Mouse (Mus musculus): Measurements from ENCODE around the gene Pde3a. TPM values are rescaled to one million over a fixed set of nuclear protein-coding genes. Genes with fewer than 3 reads are reported as not detected.

Gene Pde3a
- total RNA-seq (2017) = 0.05 and 0.09 TPM in 2 replicates

- 0 out of 2 replicates have a peak, but pooled peaks have one; percentile 20 for ATAC-seq (replicated peaks; ENCODE audit: low read depth, poor library complexity, severe bottlenecking)
Observed at GRCm38 (mm10) chr6:141248691-141249584, at the start of gene Pde3a. Gene Pde3a, plus strand, starts transcription at chr6:141249269.

GRCm38 (mm10) chr6:141200173-141200615, 48.9 kb upstream of the Pde3a start:
- ATAC-seq (replicated peaks; ENCODE audit: low read depth, poor library complexity, severe bottlenecking) = no peak

GRCm38 (mm10) chr6:141207531-141207930, 41.5 kb upstream of the Pde3a start:
- no peak for ATAC-seq (replicated peaks; ENCODE audit: low read depth, poor library complexity, severe bottlenecking)

- no peak for ATAC-seq (replicated peaks; ENCODE audit: low read depth, poor library complexity, severe bottlenecking)
Observed at GRCm38 (mm10) chr6:141208283-141208872, 40.7 kb upstream of the Pde3a start.

GRCm38 (mm10) chr6:141210021-141210420, 39.0 kb upstream of the Pde3a start:
- ATAC-seq (replicated peaks; ENCODE audit: low read depth, poor library complexity, severe bottlenecking) = no peak

GRCm38 (mm10) chr6:141221081-141221480, 28.0 kb upstream of the Pde3a start:
- 0 out of 2 replicates have a peak, but pooled peaks have one; percentile 15 for ATAC-seq (replicated peaks; ENCODE audit: low read depth, poor library complexity, severe bottlenecking)

GRCm38 (mm10) chr6:141226851-141227657, 22.0 kb upstream of the Pde3a start:
- ATAC-seq (replicated peaks; ENCODE audit: low read depth, poor library complexity, severe bottlenecking) = no peak

- ATAC-seq (replicated peaks; ENCODE audit: low read depth, poor library complexity, severe bottlenecking) = no peak
Observed at GRCm38 (mm10) chr6:141227658-141228005, 21.4 kb upstream of the Pde3a start.

GRCm38 (mm10) chr6:141232756-141233382, 16.2 kb upstream of the Pde3a start:
- no peak for ATAC-seq (replicated peaks; ENCODE audit: low read depth, poor library complexity, severe bottlenecking)

GRCm38 (mm10) chr6:141241809-141242208, 7.3 kb upstream of the Pde3a start:
- ATAC-seq (replicated peaks; ENCODE audit: low read depth, poor library complexity, severe bottlenecking) = no peak

- no peak for ATAC-seq (replicated peaks; ENCODE audit: low read depth, poor library complexity, severe bottlenecking)
Observed at GRCm38 (mm10) chr6:141245089-141245488, 4.0 kb upstream of the Pde3a start.

- ATAC-seq (replicated peaks; ENCODE audit: low read depth, poor library complexity, severe bottlenecking) = no peak
Observed at GRCm38 (mm10) chr6:141246391-141246790, 2.7 kb upstream of the Pde3a start.

- no peak for ATAC-seq (replicated peaks; ENCODE audit: low read depth, poor library complexity, severe bottlenecking)
Observed at GRCm38 (mm10) chr6:141248081-141248480, 988 bp upstream of the Pde3a start.

GRCm38 (mm10) chr6:141249585-141250295, 671 bp downstream of the Pde3a start:
- peak; percentile 64 for ATAC-seq (replicated peaks; ENCODE audit: low read depth, poor library complexity, severe bottlenecking)

- no peak for ATAC-seq (replicated peaks; ENCODE audit: low read depth, poor library complexity, severe bottlenecking)
Observed at GRCm38 (mm10) chr6:141250296-141250629, 1.2 kb downstream of the Pde3a start.

- ATAC-seq (replicated peaks; ENCODE audit: low read depth, poor library complexity, severe bottlenecking) = no peak
Observed at GRCm38 (mm10) chr6:141250984-141251383, 1.9 kb downstream of the Pde3a start.

GRCm38 (mm10) chr6:141252520-141252919, 3.5 kb downstream of the Pde3a start:
- ATAC-seq (replicated peaks; ENCODE audit: low read depth, poor library complexity, severe bottlenecking) = no peak

- no peak for ATAC-seq (replicated peaks; ENCODE audit: low read depth, poor library complexity, severe bottlenecking)
Observed at GRCm38 (mm10) chr6:141254956-141255355, 5.9 kb downstream of the Pde3a start.

- no peak for ATAC-seq (replicated peaks; ENCODE audit: low read depth, poor library complexity, severe bottlenecking)
Observed at GRCm38 (mm10) chr6:141256896-141257295, 7.8 kb downstream of the Pde3a start.

Measured in common myeloid progenitor, adult 5-6 weeks (primary cell).